Mouse (Mus musculus): ENCODE measurements around the gene Gm26620. TPM values are rescaled to one million over a fixed set of nuclear protein-coding genes. Genes with fewer than 3 reads are reported as not detected.

Gene Gm26620
- polyA plus RNA-seq, 1 experiment from 2014 or later = not detected

- peaks cover 47% of the 10 kb centered on the region for H3K27me3 ChIP-seq (ENCODE audit: control insufficient read depth, insufficient read depth, low read length)
- no peaks in the 10 kb centered on the region for H3K9me3 ChIP-seq (ENCODE audit: control insufficient read depth, low read length)
- 32% methylated on average over 10 of the region's 10 CpGs for WGBS
- no peaks in the 10 kb centered on the region; a peak in 2 of 4 replicates for H3K4me1 ChIP-seq (ENCODE audit: control insufficient read depth in 2 of 2, insufficient read depth in 2 of 2, low read length in 2 of 2)
- no peak overlapping the region for H3K27ac ChIP-seq (replicated peaks in 1 of 2; ENCODE audit: control insufficient read depth in 1 of 2, insufficient read depth in 1 of 2, low read depth in 2 of 2, low read length in 2 of 2)
- peak overlapping the region; percentile 49 for H3K4me2 ChIP-seq (ENCODE audit: low read length)
- no peak overlapping the region; a peak in 1 of 4 replicates for H3K4me3 ChIP-seq (ENCODE audit: control insufficient read depth in 1 of 2, insufficient read depth in 1 of 2, low read depth in 1 of 2, low read length in 2 of 2)
- no peaks in the 10 kb centered on the region for H3K36me3 ChIP-seq (ENCODE audit: control insufficient read depth, insufficient read depth, low read length)
- ATAC-seq (ENCODE audit: insufficient number of reproducible peaks, insufficient read depth, low FRiP score, low read depth) = no peak
- no peak overlapping the region for H3K9ac ChIP-seq (ENCODE audit: low read length)
These were observed 16.8 kb downstream of the Gm26620 start for GRCm38 (mm10) chr1:170901536-170902238.

GRCm38 (mm10) chr1:170903485-170903884 lies 18.6 kb downstream of the Gm26620 start:
- H3K27me3 ChIP-seq (ENCODE audit: control insufficient read depth, insufficient read depth, low read length) = peaks cover 51% of the 10 kb centered on the region
- 63% methylated on average over 5 of the region's 5 CpGs for WGBS
- no peak overlapping the region for H3K27ac ChIP-seq (replicated peaks in 1 of 2; ENCODE audit: control insufficient read depth in 1 of 2, insufficient read depth in 1 of 2, low read depth in 2 of 2, low read length in 2 of 2)
- H3K9me3 ChIP-seq (ENCODE audit: control insufficient read depth, low read length) = no peaks in the 10 kb centered on the region
- ATAC-seq (ENCODE audit: insufficient number of reproducible peaks, insufficient read depth, low FRiP score, low read depth) = no peak
- H3K36me3 ChIP-seq (ENCODE audit: control insufficient read depth, insufficient read depth, low read length) = no peaks in the 10 kb centered on the region
- H3K4me1 ChIP-seq (ENCODE audit: control insufficient read depth in 2 of 2, insufficient read depth in 2 of 2, low read length in 2 of 2) = peaks cover 2 to 5% of the 10 kb centered on the region in 2 experiments; a peak in 3 of 4 replicates
- no peak overlapping the region for H3K4me3 ChIP-seq (ENCODE audit: control insufficient read depth in 1 of 2, insufficient read depth in 1 of 2, low read depth in 1 of 2, low read length in 2 of 2)
- no peak overlapping the region for H3K9ac ChIP-seq (ENCODE audit: low read length)
- no peak overlapping the region for H3K4me2 ChIP-seq (ENCODE audit: low read length)

GRCm38 (mm10) chr1:170907111-170907455 lies 22.2 kb downstream of the Gm26620 start:
- ATAC-seq (ENCODE audit: insufficient number of reproducible peaks, insufficient read depth, low FRiP score, low read depth) = no peak
- H3K27me3 ChIP-seq (ENCODE audit: control insufficient read depth, insufficient read depth, low read length) = peaks cover 64% of the 10 kb centered on the region
- H3K27ac ChIP-seq (replicated peaks in 1 of 2; ENCODE audit: control insufficient read depth in 1 of 2, insufficient read depth in 1 of 2, low read depth in 2 of 2, low read length in 2 of 2) = no peak overlapping the region
- peak overlapping the region; percentile 96 for H3K4me2 ChIP-seq (ENCODE audit: low read length)
- H3K4me1 ChIP-seq (ENCODE audit: control insufficient read depth in 2 of 2, insufficient read depth in 2 of 2, low read length in 2 of 2) = peaks cover 4 to 7% of the 10 kb centered on the region in 2 experiments; a peak in 2 of 4 replicates
- no peaks in the 10 kb centered on the region for H3K9me3 ChIP-seq (ENCODE audit: control insufficient read depth, low read length)
- H3K9ac ChIP-seq (ENCODE audit: low read length) = peak overlapping the region; percentile 60; the same call in 1 of the 2 replicates
- H3K4me3 ChIP-seq (ENCODE audit: control insufficient read depth in 1 of 2, insufficient read depth in 1 of 2, low read depth in 1 of 2, low read length in 2 of 2) = peak overlapping the region; percentile 41 to 48
- H3K36me3 ChIP-seq (ENCODE audit: control insufficient read depth, insufficient read depth, low read length) = no peaks in the 10 kb centered on the region
- 32% methylated on average over 11 of the region's 11 CpGs for WGBS

- under 1% methylated on average over 71 of the region's 71 CpGs for WGBS
- Histone ChIP-seq H3K27ac (replicated peaks in 1 of 2; ENCODE audit: control insufficient read depth in 1 of 2, insufficient read depth in 1 of 2, low read depth in 2 of 2, low read length in 2 of 2) (no peak overlapping the region), H3K9ac (ENCODE audit: low read length) (peak overlapping the region; percentile 60), H3K27me3 (ENCODE audit: control insufficient read depth, insufficient read depth, low read length) (peaks cover 65% of the 10 kb centered on the region), H3K4me2 (ENCODE audit: low read length) (peak overlapping the region; percentile 96), H3K4me3 (ENCODE audit: control insufficient read depth in 1 of 2, insufficient read depth in 1 of 2, low read depth in 1 of 2, low read length in 2 of 2) (peak overlapping the region; percentile 41 to 48), H3K4me1 (ENCODE audit: control insufficient read depth in 2 of 2, insufficient read depth in 2 of 2, low read length in 2 of 2) (peaks cover 4 to 7% of the 10 kb centered on the region in 2 experiments; a peak in 2 of 4 replicates), H3K9me3 (ENCODE audit: control insufficient read depth, low read length) (no peaks in the 10 kb centered on the region), H3K36me3 (ENCODE audit: control insufficient read depth, insufficient read depth, low read length) (no peaks in the 10 kb centered on the region)
- no peak for ATAC-seq (ENCODE audit: insufficient number of reproducible peaks, insufficient read depth, low FRiP score, low read depth)
These were observed 22.8 kb downstream of the Gm26620 start for GRCm38 (mm10) chr1:170907456-170908191.

- Histone ChIP-seq H3K4me2 (ENCODE audit: low read length) (peak overlapping the region; percentile 96), H3K9me3 (ENCODE audit: control insufficient read depth, low read length) (no peaks in the 10 kb centered on the region), H3K27me3 (ENCODE audit: control insufficient read depth, insufficient read depth, low read length) (peaks cover 64% of the 10 kb centered on the region), H3K4me1 (ENCODE audit: control insufficient read depth in 2 of 2, insufficient read depth in 2 of 2, low read length in 2 of 2) (peaks cover 4 to 7% of the 10 kb centered on the region in 2 experiments; a peak in 2 of 4 replicates), H3K4me3 (ENCODE audit: control insufficient read depth in 1 of 2, insufficient read depth in 1 of 2, low read depth in 1 of 2, low read length in 2 of 2) (peak overlapping the region; percentile 41 to 48), H3K9ac (ENCODE audit: low read length) (peak overlapping the region; percentile 60), H3K27ac (replicated peaks in 1 of 2; ENCODE audit: control insufficient read depth in 1 of 2, insufficient read depth in 1 of 2, low read depth in 2 of 2, low read length in 2 of 2) (no peak overlapping the region), H3K36me3 (ENCODE audit: control insufficient read depth, insufficient read depth, low read length) (no peaks in the 10 kb centered on the region)
- no peak for ATAC-seq (ENCODE audit: insufficient number of reproducible peaks, insufficient read depth, low FRiP score, low read depth)
- 5% methylated on average over 21 of the region's 21 CpGs for WGBS
These were observed 23.5 kb downstream of the Gm26620 start for GRCm38 (mm10) chr1:170908341-170908740.

- H3K27me3 ChIP-seq (ENCODE audit: control insufficient read depth, insufficient read depth, low read length) = peaks cover 40% of the 10 kb centered on the region
- no peaks in the 10 kb centered on the region for H3K9me3 ChIP-seq (ENCODE audit: control insufficient read depth, low read length)
- ATAC-seq (ENCODE audit: insufficient number of reproducible peaks, insufficient read depth, low FRiP score, low read depth) = no peak
- H3K36me3 ChIP-seq (ENCODE audit: control insufficient read depth, insufficient read depth, low read length) = no peaks in the 10 kb centered on the region
- no peak overlapping the region for H3K4me3 ChIP-seq (ENCODE audit: control insufficient read depth in 1 of 2, insufficient read depth in 1 of 2, low read depth in 1 of 2, low read length in 2 of 2)
- no peak overlapping the region for H3K27ac ChIP-seq (replicated peaks in 1 of 2; ENCODE audit: control insufficient read depth in 1 of 2, insufficient read depth in 1 of 2, low read depth in 2 of 2, low read length in 2 of 2)
- WGBS = 78% methylated on average over 11 of the region's 11 CpGs
- no peak overlapping the region for H3K9ac ChIP-seq (ENCODE audit: low read length)
- peaks cover 12 to 18% of the 10 kb centered on the region in 2 experiments for H3K4me1 ChIP-seq (ENCODE audit: control insufficient read depth in 2 of 2, insufficient read depth in 2 of 2, low read length in 2 of 2)
- no peak overlapping the region for H3K4me2 ChIP-seq (ENCODE audit: low read length)
These were observed 27.2 kb downstream of the Gm26620 start for GRCm38 (mm10) chr1:170911907-170912660.

GRCm38 (mm10) chr1:170912891-170913615 lies 28.2 kb downstream of the Gm26620 start, which contains the start of gene Fcrlb:
Gene Fcrlb (minus strand): TSS chr1:170912941.
- peaks cover 11 to 18% of the 10 kb centered on the region in 2 experiments for H3K4me1 ChIP-seq (ENCODE audit: control insufficient read depth in 2 of 2, insufficient read depth in 2 of 2, low read length in 2 of 2)
- H3K4me2 ChIP-seq (ENCODE audit: low read length) = no peak within 1 kb of the TSS
- H3K9ac ChIP-seq (ENCODE audit: low read length) = no peak within 1 kb of the TSS
- H3K9me3 ChIP-seq (ENCODE audit: control insufficient read depth, low read length) = no peaks in the 10 kb centered on the region
- H3K27ac ChIP-seq (replicated peaks in 1 of 2; ENCODE audit: control insufficient read depth in 1 of 2, insufficient read depth in 1 of 2, low read depth in 2 of 2, low read length in 2 of 2) = no peak within 1 kb of the TSS
- 64% methylated on average over 5 of the region's 5 CpGs for WGBS
- no peaks in the 10 kb centered on the region for H3K36me3 ChIP-seq (ENCODE audit: control insufficient read depth, insufficient read depth, low read length)
- H3K27me3 ChIP-seq (ENCODE audit: control insufficient read depth, insufficient read depth, low read length) = peaks cover 31% of the 10 kb centered on the region
- no peak for ATAC-seq (ENCODE audit: insufficient number of reproducible peaks, insufficient read depth, low FRiP score, low read depth)
- H3K4me3 ChIP-seq (ENCODE audit: control insufficient read depth in 1 of 2, insufficient read depth in 1 of 2, low read depth in 1 of 2, low read length in 2 of 2) = no peak within 1 kb of the TSS

Data from heart, embryonic 14.5 days (tissue).